Mouse (Mus musculus): ENCODE measurements around the gene Rhox4a2. TPM values are rescaled to one million over a fixed set of nuclear protein-coding genes. Genes with fewer than 3 reads are reported as not detected.
"Not testable (repeated sequence)": the region's sequence is repeated elsewhere in the genome, so short reads cannot be mapped to it uniquely, and the experiment has no call there.

The Rhox4a2 gene
- not detected for total RNA-seq (2021)

DNA sequence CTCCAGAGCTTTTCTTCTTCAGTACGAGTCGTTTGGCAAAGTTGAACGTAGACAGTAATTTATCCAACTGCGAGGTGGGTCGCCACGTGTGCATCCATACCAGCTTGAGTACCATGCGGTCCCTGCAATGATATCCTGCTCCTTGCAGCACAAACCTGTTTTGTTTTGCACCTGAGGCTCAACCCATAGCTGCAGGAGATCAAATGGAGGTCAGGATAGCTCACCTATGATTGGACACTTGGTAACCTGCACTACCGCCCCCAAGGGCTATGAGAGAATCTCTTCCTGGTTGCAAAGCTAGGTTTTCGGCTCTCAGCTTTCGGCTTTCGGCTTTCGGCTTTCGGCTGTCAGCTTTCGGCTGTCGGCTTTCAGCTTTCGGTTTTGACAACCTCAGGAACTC is at the start of gene Rhox4a2:
Gene Rhox4a2 (plus strand): TSS at position 301 of the 400 bp plus-strand sequence.
- DNase-seq; intact Hi-C loops (cut with DNase I): not testable (repeated sequence)

DNA sequence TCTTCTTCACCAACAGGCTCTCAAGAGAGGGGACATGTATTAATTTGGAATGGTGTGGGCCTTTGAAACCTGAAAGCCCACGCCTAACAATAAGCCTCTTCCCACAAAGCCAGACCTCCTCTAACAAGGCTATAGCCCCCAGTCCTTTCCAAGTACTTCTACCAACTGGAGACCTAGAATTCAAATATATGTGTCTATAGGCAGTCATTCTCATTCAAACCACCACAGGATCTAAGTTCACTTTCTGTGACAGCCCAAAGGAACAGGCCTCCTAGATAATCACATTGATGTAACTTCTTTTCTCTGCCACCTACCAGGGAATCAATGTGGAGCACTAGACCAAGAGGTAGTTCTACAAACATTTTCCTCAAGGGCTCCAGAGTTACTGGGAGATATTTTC is 10.9 kb upstream of the Rhox4a2 start, which contains the start of gene Rhox3a2:
Gene Rhox3a2 (plus strand): TSS at position 301 of the 400 bp plus-strand sequence.
- intact Hi-C loops (cut with DNase I); DNase-seq: not testable (repeated sequence)

GRCm38 (mm10) chrX:37411767-37412166 is 21.1 kb downstream of the Rhox4a2 start, which contains the start of gene Rhox2b:
Rhox2b (plus strand) TSS chrX:37412067.
- DNase-seq, result not testable (repeated sequence)

DNA sequence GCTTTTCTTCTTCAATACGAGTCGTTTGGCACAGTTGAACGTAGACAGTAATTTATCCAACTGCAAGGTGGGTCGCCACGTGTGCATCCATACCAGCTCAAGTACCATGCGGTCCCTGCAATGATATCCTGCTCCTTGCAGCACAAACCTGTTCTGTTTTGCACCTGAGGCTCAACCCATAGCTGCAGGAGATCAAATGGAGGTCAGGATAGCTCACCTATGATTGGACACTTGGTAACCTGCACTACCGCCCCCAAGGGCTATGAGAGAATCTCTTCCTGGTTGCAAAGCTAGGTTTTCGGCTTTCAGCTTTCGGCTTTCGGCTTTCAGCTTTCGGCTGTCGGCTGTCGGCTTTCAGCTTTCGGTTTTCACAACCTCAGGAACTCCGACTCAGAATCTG is 41.5 kb downstream of the Rhox4a2 start, which contains the start of gene Rhox4b:
Gene Rhox4b (plus strand): TSS at position 301 of the 400 bp plus-strand sequence.
- DNase-seq; intact Hi-C loops (cut with DNase I): not testable (repeated sequence)

More at GRCm38 (mm10) chrX:37411767-37412166, 21.1 kb downstream of the Rhox4a2 start, which contains the start of gene Rhox2b:
- intact Hi-C loops (cut with DNase I), result not testable (repeated sequence)

Other genes starting within 250 kb of the Rhox4a2 start
- gene Akap14, start 222.0 kb upstream of the Rhox4a2 start, total RNA-seq (2021), result not detected
- 100 to 1,000 TPM; 905 to 914 TPM for gene Ndufa1, start 199.7 kb upstream of the Rhox4a2 start, total RNA-seq (2021)
- gene Rnf113a1, start 199.6 kb upstream of the Rhox4a2 start, total RNA-seq (2021), result 1 to 10 TPM; 2.1 to 2.6 TPM
- not detected for gene Gm9, start 179.8 kb upstream of the Rhox4a2 start, total RNA-seq (2021)
- not detected for gene Rhox1, start 168.6 kb upstream of the Rhox4a2 start, total RNA-seq (2021)
- gene Rhox2a, start 145.9 kb upstream of the Rhox4a2 start, total RNA-seq (2021), result not detected
- gene Rhox3a, start 140.9 kb upstream of the Rhox4a2 start, total RNA-seq (2021), result not detected
- gene Rhox4a, start 125.5 kb upstream of the Rhox4a2 start, total RNA-seq (2021), result not detected
- gene Rhox3a2, start 10.8 kb upstream of the Rhox4a2 start, total RNA-seq (2021), result not detected
- gene Rhox2b, start 21.2 kb downstream of the Rhox4a2 start, total RNA-seq (2021), result not detected
- not detected for gene Rhox4b, start 41.6 kb downstream of the Rhox4a2 start, total RNA-seq (2021)
- gene Rhox2c, start 62.8 kb downstream of the Rhox4a2 start, total RNA-seq (2021), result not detected
- not detected for gene Rhox3c, start 67.7 kb downstream of the Rhox4a2 start, total RNA-seq (2021)
- gene Rhox4c, start 89.5 kb downstream of the Rhox4a2 start, total RNA-seq (2021), result not detected
- not detected for gene Rhox2d, start 102.6 kb downstream of the Rhox4a2 start, total RNA-seq (2021)
- gene Rhox4d, start 123.5 kb downstream of the Rhox4a2 start, total RNA-seq (2021), result not detected
- gene Rhox2e, start 139.6 kb downstream of the Rhox4a2 start, total RNA-seq (2021), result not detected
- not detected for gene Rhox3e, start 151.2 kb downstream of the Rhox4a2 start, total RNA-seq (2021)
- not detected for gene Rhox4e, start 166.6 kb downstream of the Rhox4a2 start, total RNA-seq (2021)
- gene Rhox2f, start 180.6 kb downstream of the Rhox4a2 start, total RNA-seq (2021), result not detected
- not detected for gene Rhox3f, start 190.1 kb downstream of the Rhox4a2 start, total RNA-seq (2021)
- not detected for gene Rhox4f, start 216.9 kb downstream of the Rhox4a2 start, total RNA-seq (2021)
- not detected for gene Rhox3g, start 237.8 kb downstream of the Rhox4a2 start, total RNA-seq (2021)

All from heart, postnatal 36 days (tissue).